Mouse (Mus musculus) MEL (cell line): Measurements from ENCODE around the gene Sh2d3c. TPM values are rescaled to one million over a fixed set of nuclear protein-coding genes. Genes with fewer than 3 reads are reported as not detected.

ENCODE experiments used
- DNase-seq: peaks from one replicate; pipeline ENCODE4 v3.0.0; 2011; ENCODE audit warnings: low read depth, low spot score
- H3K27ac ChIP-seq: 2 replicates; pipeline ENCODE4 v1.5.1; 2012; ENCODE audit warnings: low read depth, mild to moderate bottlenecking, control low read depth, low read length, moderate library complexity; ENCODE audit not compliant: control insufficient read depth
- H3K27me3 ChIP-seq, 2 experiments: fragments of 150-350 bp in 1 of 2; sonication (generic) in 1 of 2; 2 replicates each; pipeline ENCODE4 v1.6.1; 2012; ENCODE audit warnings: low read length in 2 of 2, mild to moderate bottlenecking in 2 of 2, improper control_type of control experiment in 1 of 2, moderate library complexity in 1 of 2; ENCODE audit not compliant: insufficient read depth in 2 of 2, control insufficient read depth in 1 of 2
- H3K36me3 ChIP-seq, 2 experiments: 2 replicates each; pipeline ENCODE4 v1.6.1; 2012 to 2014; ENCODE audit warnings: low read length in 2 of 2, improper control_type of control experiment in 1 of 2, inconsistent platforms in 1 of 2, mild to moderate bottlenecking in 1 of 2; ENCODE audit not compliant: insufficient read depth in 2 of 2, control insufficient read depth in 1 of 2
- H3K4me1 ChIP-seq, 2 experiments: fragments of 150-350 bp in 1 of 2; sonication (generic) in 1 of 2; 2 replicates each; pipeline ENCODE4 v1.6.1; 2012; ENCODE audit warnings: low read length in 2 of 2, improper control_type of control experiment in 1 of 2, mild to moderate bottlenecking in 1 of 2; ENCODE audit not compliant: insufficient read depth in 2 of 2, control insufficient read depth in 1 of 2
- H3K4me3 ChIP-seq, 2 experiments: fragments of 150-350 bp in 1 of 2; sonication (generic) in 1 of 2; 2 replicates each; pipeline ENCODE4 v1.5.1; 2012; ENCODE audit warnings: low read depth in 2 of 2, low read length in 2 of 2, mild to moderate bottlenecking in 2 of 2, moderate library complexity in 2 of 2, control low read depth in 1 of 2, improper control_type of control experiment in 1 of 2; ENCODE audit not compliant: control insufficient read depth in 1 of 2, insufficient read depth in 1 of 2
- H3K79me2 ChIP-seq: 2 replicates; pipeline ENCODE4 v1.6.1; 2012; ENCODE audit warnings: mild to moderate bottlenecking, low read length, moderate library complexity; ENCODE audit not compliant: control insufficient read depth, poor library complexity, insufficient read depth
- H3K9ac ChIP-seq: 2 replicates; pipeline ENCODE4 v1.6.1; 2012; ENCODE audit warnings: low read depth, mild to moderate bottlenecking, control low read depth, low read length, moderate library complexity; ENCODE audit not compliant: control insufficient read depth, poor library complexity, severe bottlenecking
- H3K9me3 ChIP-seq: fragments of 150-350 bp; sonication (generic); replicated peaks from 2 replicates; pipeline ENCODE4 v1.6.1; 2012; ENCODE audit warnings: mild to moderate bottlenecking, low read length, improper control_type of control experiment, moderate library complexity; ENCODE audit not compliant: insufficient read depth
- BHLHE40 ChIP-seq: IDR thresholded peaks from 2 replicates; pipeline ENCODE4 v1.6.1; 2012; ENCODE audit warnings: low read depth, mild to moderate bottlenecking, inconsistent platforms, low read length, improper control_type of control experiment, borderline replicate concordance
- ELF1 ChIP-seq: IDR thresholded peaks from 2 replicates; pipeline ENCODE4 v1.6.1; 2014; ENCODE audit warnings: low read depth, mild to moderate bottlenecking, inconsistent platforms, low read length, improper control_type of control experiment, moderate library complexity
- ETS1 ChIP-seq: IDR thresholded peaks from 2 replicates; pipeline ENCODE4 v1.6.1; 2012; ENCODE audit warnings: low read depth, mild to moderate bottlenecking, inconsistent platforms, low read length, improper control_type of control experiment, moderate library complexity
- GABPA ChIP-seq: IDR thresholded peaks from 2 replicates; pipeline ENCODE4 v1.6.1; 2012; ENCODE audit warnings: low read depth, mild to moderate bottlenecking, inconsistent platforms, low read length, improper control_type of control experiment, moderate library complexity
- MAFK ChIP-seq: IDR thresholded peaks from 2 replicates; pipeline ENCODE4 v1.6.1; 2011; ENCODE audit warnings: low read depth, mild to moderate bottlenecking, low read length, improper control_type of control experiment, borderline replicate concordance
- MAX ChIP-seq: IDR thresholded peaks from 2 replicates; pipeline ENCODE4 v1.6.1; 2011; ENCODE audit warnings: low read length, improper control_type of control experiment
- MAZ ChIP-seq: IDR thresholded peaks from 2 replicates; pipeline ENCODE4 v1.6.1; 2012; ENCODE audit warnings: low read depth, mild to moderate bottlenecking, inconsistent platforms, low read length, improper control_type of control experiment
- MYB ChIP-seq: IDR thresholded peaks from 2 replicates; pipeline ENCODE4 v1.6.1; 2011; ENCODE audit warnings: mild to moderate bottlenecking, low read depth, low read length, improper control_type of control experiment
- NRF1 ChIP-seq: IDR thresholded peaks from 2 replicates; pipeline ENCODE4 v1.6.1; 2014; ENCODE audit warnings: low read depth, mild to moderate bottlenecking, inconsistent platforms, low read length, improper control_type of control experiment, moderate library complexity; ENCODE audit not compliant: poor library complexity, insufficient read depth, severe bottlenecking
- UBTF ChIP-seq: IDR thresholded peaks from 2 replicates; pipeline ENCODE4 v1.6.1; 2012; ENCODE audit warnings: low read depth, mild to moderate bottlenecking, inconsistent platforms, low read length, improper control_type of control experiment, moderate library complexity, borderline replicate concordance; ENCODE audit not compliant: insufficient read depth
- ZC3H11A ChIP-seq: IDR thresholded peaks from 2 replicates; pipeline ENCODE4 v1.6.1; 2012; ENCODE audit warnings: low read depth, mild to moderate bottlenecking, inconsistent platforms, low read length, improper control_type of control experiment
- ZKSCAN1 ChIP-seq: IDR thresholded peaks from 2 replicates; pipeline ENCODE4 v1.6.1; 2012; ENCODE audit warnings: low read depth, mild to moderate bottlenecking, inconsistent platforms, low read length, improper control_type of control experiment, moderate library complexity
- ZNF384 ChIP-seq: IDR thresholded peaks from 2 replicates; pipeline ENCODE4 v1.6.1; 2012; ENCODE audit warnings: low read depth, mild to moderate bottlenecking, inconsistent platforms, low read length, improper control_type of control experiment
- polyA plus RNA-seq, 2 experiments: library from polyadenylated mRNA; stranded (reverse) in 1 of 2; unstranded in 1 of 2; fragments of >175 nt in 1 of 2; fragments of >200 nt in 1 of 2; gene quantifications; 2 replicates each; pipeline versions ENCODE4 v1.2.1 to v1.2.4; 2012; ENCODE audit warnings: low replicate concordance in 2 of 2, low read depth in 1 of 2; ENCODE audit not compliant: insufficient read length in 2 of 2, insufficient read depth in 1 of 2, missing spikeins in 1 of 2
- total RNA-seq: library from RNA; depleted of rRNA; stranded (reverse); fragments of 300-350 nt; gene quantifications from 2 replicates; pipeline ENCODE4 v1.2.3, GENCODE M21; 2012; rRNA removed

Sh2d3c gene
- total and polyA plus RNA-seq, 3 experiments, result 0.19 to 0.43 TPM; not detected in 1

- Histone ChIP-seq H3K36me3 (no peaks in the 10 kb centered on the region; a peak in 2 of 4 replicates), H3K27me3 (no peaks in the 10 kb centered on the region), H3K9me3 (no peaks in the 10 kb centered on the region), H3K4me1 (no peaks in the 10 kb centered on the region), H3K4me3 (no peak overlapping the region), H3K79me2 (no peaks in the 10 kb centered on the region), H3K9ac (no peak overlapping the region), H3K27ac (no peak overlapping the region)
- TF ChIP-seq ZNF384 (no peak), MYB (no peak), MAX (no peak), ZKSCAN1 (no peak), ZC3H11A (no peak), UBTF (no peak), NRF1 (no peak), ELF1 (no peak)
- no peak for DNase-seq
These were observed 75.0 kb downstream of the Sh2d3c start for GRCm38 (mm10) chr2:32795748-32796418.

DNA sequence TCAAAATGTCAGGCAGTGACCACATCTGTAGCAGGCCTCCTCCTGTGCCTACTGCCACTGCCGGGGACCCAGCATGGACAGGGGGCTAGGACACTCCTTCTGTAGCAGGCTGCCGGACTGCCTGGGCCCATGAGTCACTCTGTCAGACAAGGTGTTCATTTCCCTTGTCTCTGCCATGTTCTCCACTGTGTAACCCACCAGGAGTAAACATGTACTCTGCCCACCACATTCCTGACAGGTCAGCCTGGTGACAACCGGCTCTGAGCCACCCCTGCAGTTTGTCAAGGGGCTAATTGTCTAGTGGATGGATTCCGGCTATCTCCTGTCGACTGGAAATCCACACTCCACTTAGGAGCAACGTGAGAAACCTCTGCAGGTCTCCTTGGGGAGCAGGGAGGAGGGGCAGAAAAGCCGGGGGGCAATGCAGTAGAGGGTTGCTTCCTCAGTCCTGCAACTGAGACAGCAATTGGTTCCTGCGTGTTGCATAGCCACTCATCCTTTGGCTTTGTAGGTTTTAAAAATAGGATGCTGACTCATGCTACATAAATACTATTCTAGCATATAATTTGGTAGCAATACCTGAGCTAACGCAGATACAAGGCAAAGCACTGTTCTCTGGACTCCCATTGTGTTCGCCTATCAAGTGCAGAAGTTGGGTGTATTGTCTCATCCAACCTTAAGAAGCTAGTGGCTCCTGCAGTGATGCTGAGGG, 77.6 kb downstream of the Sh2d3c start:
- H3K36me3 ChIP-seq, result no peaks in the 10 kb centered on the region; a peak in 2 of 4 replicates
- H3K9ac ChIP-seq, result no peak overlapping the region
- no peak overlapping the region for H3K4me3 ChIP-seq
- H3K9me3 ChIP-seq, result no peaks in the 10 kb centered on the region
- TF ChIP-seq MAZ (no peak), ETS1 (no peak), BHLHE40 (no peak), GABPA (no peak), ZKSCAN1 (no peak), MAFK (no peak)
- H3K27ac ChIP-seq, result no peak overlapping the region
- H3K27me3 ChIP-seq, result no peaks in the 10 kb centered on the region
- H3K79me2 ChIP-seq, result no peaks in the 10 kb centered on the region
- no peak for DNase-seq
- no peaks in the 10 kb centered on the region for H3K4me1 ChIP-seq

Other genes with a start within 250 kb of the Sh2d3c start
- 1.5 and 2.4 TPM in 2 replicates for gene Fam102a, start 185.7 kb upstream of the Sh2d3c start, total RNA-seq
- 1 to 10 TPM in 1 of 2 experiments, not detected in 1; 1.8 TPM for gene Fam102a, start 185.7 kb upstream of the Sh2d3c start, polyA plus RNA-seq
- gene Dpm2, start 150.2 kb upstream of the Sh2d3c start, total RNA-seq, result 39.5 and 45.8 TPM in 2 replicates
- 100 to 1,000 TPM in 1 of 2 experiments, not detected in 1; 109 TPM for gene Dpm2, start 150.2 kb upstream of the Sh2d3c start, polyA plus RNA-seq
- 0.56 and 0.58 TPM in 2 replicates for gene Pip5kl1, start 146.3 kb upstream of the Sh2d3c start, total RNA-seq
- gene Pip5kl1, start 146.3 kb upstream of the Sh2d3c start, polyA plus RNA-seq, result under 1 TPM in 1 of 2 experiments, not detected in 1; 0.22 TPM
- gene 9430097D07Rik, start 145.4 kb upstream of the Sh2d3c start, total RNA-seq, result 0.12 and 0.13 TPM in 2 replicates
- gene 9430097D07Rik, start 145.4 kb upstream of the Sh2d3c start, polyA plus RNA-seq, result under 1 TPM in 1 of 2 experiments, not detected in 1; 0.11 TPM
- gene St6galnac4, start 134.0 kb upstream of the Sh2d3c start, total RNA-seq, result 44.3 and 58.3 TPM in 2 replicates
- 100 to 1,000 TPM in 1 of 2 experiments, not detected in 1; 109 TPM for gene St6galnac4, start 134.0 kb upstream of the Sh2d3c start, polyA plus RNA-seq
- 9.0 and 12.5 TPM in 2 replicates for gene St6galnac6, start 121.3 kb upstream of the Sh2d3c start, total RNA-seq
- gene St6galnac6, start 121.3 kb upstream of the Sh2d3c start, polyA plus RNA-seq, result 10 to 100 TPM in 1 of 2 experiments, not detected in 1; 26.5 TPM
- 0.12 TPM in 1 of 2 replicates, not detected in the other for gene Ak1, start 99.3 kb upstream of the Sh2d3c start, total RNA-seq
- under 1 TPM in 1 of 2 experiments, not detected in 1; 0.13 TPM for gene Ak1, start 99.3 kb upstream of the Sh2d3c start, polyA plus RNA-seq
- 0.33 and 0.73 TPM in 2 replicates for gene Eng, start 74.5 kb upstream of the Sh2d3c start, total RNA-seq
- gene Eng, start 74.5 kb upstream of the Sh2d3c start, polyA plus RNA-seq, result 1 to 10 TPM in 1 of 2 experiments, not detected in 1; 1.0 TPM
- gene Fpgs, start 16.9 kb upstream of the Sh2d3c start, total RNA-seq, result 32.5 and 40.0 TPM in 2 replicates
- 10 to 100 TPM in 1 of 2 experiments, not detected in 1; 73.9 TPM for gene Fpgs, start 16.9 kb upstream of the Sh2d3c start, polyA plus RNA-seq
- 30.9 and 37.7 TPM in 2 replicates for gene Cdk9, start 8.0 kb upstream of the Sh2d3c start, total RNA-seq
- gene Cdk9, start 8.0 kb upstream of the Sh2d3c start, polyA plus RNA-seq, result 100 to 1,000 TPM in 1 of 2 experiments, not detected in 1; 125 TPM
- gene 6330409D20Rik, start 20.0 kb downstream of the Sh2d3c start, total RNA-seq, result not detected in 2 replicates
- gene 6330409D20Rik, start 20.0 kb downstream of the Sh2d3c start, polyA plus RNA-seq, result not detected
- gene Tor2a, start 36.2 kb downstream of the Sh2d3c start, total RNA-seq, result 46.6 and 54.7 TPM in 2 replicates
- 10 to 100 TPM in 1 of 2 experiments, not detected in 1; 62.2 TPM for gene Tor2a, start 36.2 kb downstream of the Sh2d3c start, polyA plus RNA-seq
- 0.26 and 0.69 TPM in 2 replicates for gene Ttc16, start 54.6 kb downstream of the Sh2d3c start, total RNA-seq
- gene Ttc16, start 54.6 kb downstream of the Sh2d3c start, polyA plus RNA-seq, result under 1 TPM in 1 of 2 experiments, not detected in 1; 0.35 TPM
- 18.0 and 27.9 TPM in 2 replicates for gene Ptrh1, start 54.7 kb downstream of the Sh2d3c start, total RNA-seq
- gene Ptrh1, start 54.7 kb downstream of the Sh2d3c start, polyA plus RNA-seq, result 10 to 100 TPM in 1 of 2 experiments, not detected in 1; 12.3 TPM
- 0.12 and 0.13 TPM in 2 replicates for gene Cfap157, start 63.4 kb downstream of the Sh2d3c start, total RNA-seq
- 1 to 10 TPM in 1 of 2 experiments, not detected in 1; 2.3 TPM for gene Cfap157, start 63.4 kb downstream of the Sh2d3c start, polyA plus RNA-seq
- 7.1 and 8.2 TPM in 2 replicates for gene Stxbp1, start 126.2 kb downstream of the Sh2d3c start, total RNA-seq
- gene Stxbp1, start 126.2 kb downstream of the Sh2d3c start, polyA plus RNA-seq, result 10 to 100 TPM in 1 of 2 experiments, not detected in 1; 33.2 TPM
- gene Fam129b, start 155.1 kb downstream of the Sh2d3c start, total RNA-seq, result 11.5 and 17.5 TPM in 2 replicates
- gene Fam129b, start 155.1 kb downstream of the Sh2d3c start, polyA plus RNA-seq, result 10 to 100 TPM in 1 of 2 experiments, not detected in 1; 20.0 TPM
- 1,806 and 1,842 TPM in 2 replicates for gene Rpl12, start 240.5 kb downstream of the Sh2d3c start, total RNA-seq
- gene Rpl12, start 240.5 kb downstream of the Sh2d3c start, polyA plus RNA-seq, result 100 to 1,000 TPM in 1 of 2 experiments, not detected in 1; 116 TPM
- gene Lrsam1, start 240.6 kb downstream of the Sh2d3c start, total RNA-seq, result 13.5 and 17.9 TPM in 2 replicates
- gene Lrsam1, start 240.6 kb downstream of the Sh2d3c start, polyA plus RNA-seq, result 10 to 100 TPM in 1 of 2 experiments, not detected in 1; 14.2 TPM